Mouse (Mus musculus) kidney, adult 2 months (tissue): ENCODE results near the gene Dusp7.

Experiments used
- CTCF ChIP-seq: fragments of 200-500 bp; conservative IDR thresholded peaks from 2 replicates; pipeline ENCODE4 v1.5.1; 2011; ENCODE audit warnings: low read depth, mild to moderate bottlenecking, control low read depth, low read length, moderate library complexity, mixed read lengths; ENCODE audit not compliant: insufficient read depth, insufficient read length
- POLR2A ChIP-seq: fragments of 200-500 bp; IDR thresholded peaks from one replicate; pipeline ENCODE4 v1.6.1; 2011; ENCODE audit warnings: low read depth, low read length, control low read depth

DNA sequence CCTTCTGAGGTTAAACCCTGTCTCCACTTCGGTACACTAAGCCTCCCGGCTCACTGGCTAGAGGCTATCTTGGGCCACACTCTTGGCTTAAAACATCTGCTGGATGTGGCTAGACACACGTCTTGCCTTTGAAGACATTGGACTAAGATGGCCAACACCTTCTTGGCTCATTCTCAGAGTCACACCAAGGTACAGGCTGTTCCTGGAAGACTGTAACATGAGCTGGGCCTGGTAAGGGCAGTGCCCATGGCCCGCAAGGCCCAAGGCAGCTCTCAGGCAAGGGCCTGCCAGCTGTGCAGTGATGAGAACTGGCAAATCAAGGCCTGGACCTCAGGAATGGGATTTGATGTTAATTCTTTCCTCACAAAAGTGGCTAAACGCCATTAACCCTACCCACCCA is 45.2 kb downstream of the Dusp7 start:
- TF ChIP-seq CTCF = no peak
- TF ChIP-seq POLR2A = no peak
